Mouse (Mus musculus): ENCODE data around the gene Esyt2.

GRCm38 (mm10) chr12:116404012-116404679 lies 123.2 kb downstream of the Esyt2 start:
- TF ChIP-seq CTCF (IDR thresholded peaks at IDR 0.05; ENCODE audit: control insufficient read depth, insufficient read depth, low read length) (no peak), POLR2A (IDR thresholded peaks at IDR 0.05; ENCODE audit: borderline replicate concordance, control insufficient read depth, low read depth, low read length) (no peak)

Measured in bone marrow, adult 2 months (tissue).